Mouse (Mus musculus) ES-E14 (cell line): ENCODE measurements around the gene Zdhhc8.

Experiments
- CHD2 ChIP-seq: IDR thresholded peaks from 2 replicates; pipeline ENCODE4 v1.6.1; 2014; ENCODE audit warnings: mild to moderate bottlenecking, low read depth, low read length, inconsistent platforms
- MAFK ChIP-seq: IDR thresholded peaks from 2 replicates; pipeline ENCODE4 v1.6.1; 2014; ENCODE audit warnings: mild to moderate bottlenecking, low read depth, low read length, inconsistent platforms; ENCODE audit not compliant: insufficient read depth
- ZC3H11A ChIP-seq: IDR thresholded peaks from 2 replicates; pipeline ENCODE4 v1.6.1; 2012; ENCODE audit warnings: low read depth, mild to moderate bottlenecking, inconsistent platforms, low read length, borderline replicate concordance

DNA sequence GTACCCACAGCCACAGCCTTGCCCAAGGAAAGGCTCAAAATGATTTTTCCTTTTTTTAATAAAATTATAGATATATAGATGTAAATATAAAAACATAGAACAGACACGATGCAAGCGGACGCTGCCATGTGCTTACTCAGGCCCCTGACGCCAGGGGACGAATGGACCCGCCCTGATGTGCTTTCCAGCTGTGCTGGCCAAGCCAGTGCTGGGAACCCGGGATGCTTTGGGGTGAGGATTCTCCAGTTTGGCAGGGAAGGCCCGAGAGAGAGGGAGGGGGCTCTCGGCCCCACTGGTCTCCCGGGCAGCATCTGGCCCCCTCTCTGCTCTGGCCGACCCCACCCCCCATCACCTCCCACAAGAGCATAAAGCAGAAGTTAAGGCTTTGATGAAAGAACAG lies 12.7 kb downstream of the Zdhhc8 start:
- TF ChIP-seq ZC3H11A: no peak
- TF ChIP-seq CHD2: no peak
- no peak for TF ChIP-seq MAFK
